Mouse (Mus musculus) CH12.LX (cell line): ENCODE measurements at regions not wholly inside any gene's neighbourhood (a gene's known extent, or its start where the extent isn't known, plus 50 kb on each side); places are given as distances from the start of the nearest gene placed in this dataset.

Source experiments
- CTCF ChIP-seq, 2 experiments: IDR thresholded peaks in 1 of 2; conservative IDR thresholded peaks in 1 of 2; 2 replicates each; pipeline ENCODE4 v1.5.1; 2011 to 2012; ENCODE audit warnings: low read depth in 2 of 2, low read length in 2 of 2, improper control_type of control experiment in 1 of 2, inconsistent platforms in 1 of 2, mild to moderate bottlenecking in 1 of 2, moderate library complexity in 1 of 2
- EP300 ChIP-seq: IDR thresholded peaks from 2 replicates; pipeline ENCODE4 v1.6.1; 2011; ENCODE audit warnings: low read length, improper control_type of control experiment
- NRF1 ChIP-seq: IDR thresholded peaks from 2 replicates; pipeline ENCODE4 v1.6.1; 2014; ENCODE audit warnings: low read depth, mild to moderate bottlenecking, inconsistent platforms, low read length, improper control_type of control experiment, moderate library complexity
- PAX5 ChIP-seq: IDR thresholded peaks from 2 replicates; pipeline ENCODE4 v1.6.1; 2012; ENCODE audit warnings: low read length, inconsistent platforms, mixed read lengths
- RCOR1 ChIP-seq: conservative IDR thresholded peaks from 2 replicates; pipeline ENCODE4 v1.6.1; 2012; ENCODE audit warnings: low read depth, mild to moderate bottlenecking, inconsistent platforms, low read length, improper control_type of control experiment
- SIN3A ChIP-seq: IDR thresholded peaks from 2 replicates; pipeline ENCODE4 v1.6.1; 2012; ENCODE audit warnings: low read length, improper control_type of control experiment, inconsistent platforms
- TBP ChIP-seq: conservative IDR thresholded peaks from 2 replicates; pipeline ENCODE4 v1.6.1; 2011; ENCODE audit warnings: low read depth, low read length, improper control_type of control experiment
- ZKSCAN1 ChIP-seq: IDR thresholded peaks from 2 replicates; pipeline ENCODE4 v1.6.1; 2012; ENCODE audit warnings: low read depth, inconsistent platforms, low read length, improper control_type of control experiment, borderline replicate concordance

GRCm38 (mm10) chr19:28764795-28765360 lies 70.0 kb upstream of the Slc1a1 start:
- no peak for TF ChIP-seq SIN3A
- TF ChIP-seq NRF1 = no peak
- no peak for TF ChIP-seq PAX5
- no peak for TF ChIP-seq ZKSCAN1
- no peak for TF ChIP-seq CTCF (conservative IDR thresholded peaks at IDR 0.05 in 1 of 2, IDR thresholded peaks at IDR 0.05 in 1 of 2; ENCODE audit: low read depth in 2 of 2, low read length in 2 of 2)
- TF ChIP-seq EP300 = no peak
- no peak for TF ChIP-seq TBP
- TF ChIP-seq RCOR1 = no peak
